In the genomic region with DNA sequence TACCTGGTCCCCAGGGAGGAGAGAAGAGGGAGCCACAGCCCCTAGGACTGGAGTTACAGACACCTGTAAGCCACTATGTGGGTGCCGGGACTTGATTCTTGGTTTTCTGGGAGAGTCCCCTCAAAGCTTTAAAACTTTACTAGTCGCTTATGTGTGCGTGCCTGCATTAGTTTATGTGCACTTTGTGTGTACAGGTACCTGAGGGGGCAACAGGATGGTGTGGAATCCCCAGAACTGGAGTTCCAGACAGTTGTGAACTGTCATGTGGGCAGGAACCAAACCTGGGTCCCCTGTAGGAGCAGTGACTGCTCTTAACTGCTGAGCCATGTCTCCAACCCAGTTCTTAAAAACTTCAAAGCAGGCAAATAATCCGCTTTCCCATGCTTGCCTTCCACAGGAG, we compare ENCODE assay signal across 18 mouse cellular contexts. TPM values are rescaled to one million over a fixed set of nuclear protein-coding genes. Genes with fewer than 3 reads are reported as not detected.
"Had no signal": no experiment of that assay in that cellular context is flagged by ENCODE, and none has a peak within 500 bp of the region (broad histone marks: within the 10 kb centered on the region; RNA-seq: fewer than 3 reads in every experiment).

No protein-coding gene starts in this region.

- H3K4me1 ChIP-seq: stomach, embryonic 15.5 days had no signal

- H3K4me3 ChIP-seq: neural tube, embryonic 13.5 days; neural tube, embryonic 15.5 days; stomach, embryonic 15.5 days had no signal

- H3K27me3 ChIP-seq: neural tube, embryonic 13.5 days; neural tube, embryonic 15.5 days; stomach, embryonic 15.5 days had no signal

- H3K27ac ChIP-seq: neural tube, embryonic 13.5 days; neural tube, embryonic 15.5 days; stomach, embryonic 15.5 days; stomach, postnatal 0 days had no signal

- DNase-seq: retina, postnatal 1 day; right cerebral cortex, adult 18-20 months; right cerebral cortex, postnatal 14 days; right cerebral cortex, postnatal 25 days; right cerebral cortex, postnatal 4 days; spleen, adult 18-20 months; thymus, adult 18-20 months; thymus, adult 2 months; thymus, postnatal 14 days; thymus, postnatal 25 days; thymus, postnatal 36 days; thymus, postnatal 4 days had no signal

- H3K9ac ChIP-seq: neural tube, embryonic 13.5 days; neural tube, embryonic 15.5 days; stomach, embryonic 15.5 days had no signal

- H3K9me3 ChIP-seq: neural tube, embryonic 13.5 days; neural tube, embryonic 15.5 days; stomach, embryonic 15.5 days had no signal

- H3K36me3 ChIP-seq: neural tube, embryonic 13.5 days; neural tube, embryonic 15.5 days; stomach, embryonic 15.5 days had no signal

RNA-seq across cellular contexts. Expression of a gene that starts 4.3 kb away (rescaled TPM):
- total RNA-seq: neutrophil, adult 5-6 weeks had no signal
- polyA plus RNA-seq: testis, adult 2 months had no signal

RNA-seq across cellular contexts. Expression of a gene that starts 31.0 kb away (rescaled TPM):
- total RNA-seq: neutrophil, adult 5-6 weeks had no signal

RNA-seq across cellular contexts. Expression of a gene that starts 39.2 kb away (rescaled TPM):
- total RNA-seq: neutrophil, adult 5-6 weeks had no signal
